Mouse (Mus musculus): ENCODE data around the gene Clec4d.

DNA sequence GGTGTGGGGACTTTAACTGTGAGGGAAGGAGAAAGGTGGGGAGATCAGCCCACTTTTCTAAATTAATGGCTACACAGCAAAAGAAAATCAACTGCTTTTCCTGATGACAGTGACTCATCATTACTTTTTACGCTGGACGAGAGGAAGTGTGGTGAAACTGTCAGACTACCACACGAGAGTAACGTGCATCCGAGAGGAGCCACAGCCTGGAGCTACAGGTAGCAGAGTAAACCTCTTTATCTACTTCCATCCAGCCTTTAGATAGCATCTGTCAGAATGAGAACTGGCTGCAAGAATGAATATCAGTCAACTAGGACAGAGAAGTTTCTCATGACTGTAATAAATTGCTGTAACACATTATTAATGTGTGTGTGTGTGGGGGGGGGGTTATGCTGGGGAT lies 5.0 kb downstream of the Clec4d start:
- TF ChIP-seq CTCF (IDR thresholded peaks at IDR 0.05; ENCODE audit: extremely low read depth, insufficient read depth, insufficient read length, insufficient replicate concordance) (no peak), POLR2A (IDR thresholded peaks at IDR 0.05; ENCODE audit: low read depth, low read length) (no peak)

Data from spleen, adult 2 months (tissue).